Mouse (Mus musculus): ENCODE measurements at regions not wholly inside any gene's neighbourhood (a gene's known extent, or its start where the extent isn't known, plus 50 kb on each side); places are given as distances from the start of the nearest gene placed in this dataset.

- TF ChIP-seq POLR2A (IDR thresholded peaks at IDR 0.05; ENCODE audit: low read depth, low read length) (no peak), CTCF (IDR thresholded peaks at IDR 0.05; ENCODE audit: extremely low read depth, insufficient read length, insufficient replicate concordance, low read depth, low read length) (no peak)
These were observed 258.9 kb downstream of the Bckdhb start for GRCm38 (mm10) chr9:84183637-84184374.

Data from small intestine, adult 2 months (tissue).